Mouse (Mus musculus): ENCODE measurements around the gene Nol12. TPM values are rescaled to one million over a fixed set of nuclear protein-coding genes. Genes with fewer than 3 reads are reported as not detected.

The Nol12 gene
- polyA plus RNA-seq, 1 experiment from 2014 or later, result 60.5 TPM

DNA sequence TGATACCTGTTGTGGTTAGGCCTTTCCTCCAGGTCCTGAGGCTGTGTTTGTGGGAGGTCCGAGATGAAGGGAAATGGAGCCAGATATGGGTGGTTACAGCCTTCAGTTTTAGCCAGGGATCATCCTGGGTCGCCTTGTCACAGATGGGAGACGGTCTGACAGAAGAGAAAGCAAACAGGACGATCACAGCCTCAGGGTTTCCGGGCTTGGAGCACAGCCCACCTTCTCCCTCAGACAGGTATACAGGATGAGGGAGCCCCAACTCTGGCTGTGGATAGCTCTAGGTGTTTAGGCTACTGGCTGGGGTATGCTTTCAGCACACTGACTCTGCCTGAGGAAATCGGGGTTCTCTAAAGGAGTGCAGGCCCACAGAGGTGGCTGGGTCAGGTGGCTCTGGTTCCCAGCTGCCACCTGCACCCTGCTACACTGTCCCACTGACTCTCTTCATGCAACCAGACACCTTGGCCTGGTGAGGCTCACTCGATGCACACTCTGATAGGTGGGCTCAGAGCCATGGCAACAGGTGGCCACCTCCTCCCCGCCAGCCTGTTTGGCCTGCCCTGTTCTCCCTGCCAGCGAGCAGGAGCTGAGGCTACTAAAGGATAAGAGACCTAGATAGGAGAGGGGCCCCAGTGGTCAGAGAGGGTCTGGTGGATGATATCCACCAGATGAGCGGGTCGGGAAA lies 51.9 kb downstream of the Nol12 start:
- Histone ChIP-seq H3K27ac (no peak overlapping the region), H3K4me1 (peaks cover 46% of the 10 kb centered on the region), H3K4me2 (replicated peaks) (no peak overlapping the region), H3K27me3 (no peaks in the 10 kb centered on the region), H3K36me3 (peaks cover 39% of the 10 kb centered on the region), H3K4me3 (no peak overlapping the region), H3K9ac (no peak overlapping the region), H3K9me3 (no peaks in the 10 kb centered on the region)
- WGBS, result 61% methylated on average over 11 of the region's 11 CpGs
- ATAC-seq (ENCODE audit: insufficient number of reproducible peaks, insufficient read depth, low FRiP score, low TSS enrichment), result no peak; the same call in 1 of the 2 replicates

- H3K9me3 ChIP-seq, result no peaks in the 10 kb centered on the region
- no peak for ATAC-seq (ENCODE audit: insufficient number of reproducible peaks, insufficient read depth, low FRiP score, low TSS enrichment)
- H3K27ac ChIP-seq, result no peak overlapping the region
- H3K9ac ChIP-seq, result no peak overlapping the region
- no peaks in the 10 kb centered on the region for H3K27me3 ChIP-seq
- 83% methylated on average over 14 of the region's 14 CpGs for WGBS
- H3K36me3 ChIP-seq, result peaks cover 57% of the 10 kb centered on the region
- no peak overlapping the region for H3K4me2 ChIP-seq (replicated peaks)
- peaks cover 43% of the 10 kb centered on the region for H3K4me1 ChIP-seq
- H3K4me3 ChIP-seq, result no peak overlapping the region
Measured at GRCm38 (mm10) chr15:78988499-78988971, 53.8 kb downstream of the Nol12 start.

- H3K4me1 ChIP-seq, result peaks cover 34% of the 10 kb centered on the region
- H3K27ac ChIP-seq, result no peak overlapping the region
- no peak overlapping the region for H3K4me2 ChIP-seq (replicated peaks)
- no peaks in the 10 kb centered on the region for H3K27me3 ChIP-seq
- ATAC-seq (ENCODE audit: insufficient number of reproducible peaks, insufficient read depth, low FRiP score, low TSS enrichment), result no peak
- WGBS, result 82% methylated on average over 14 of the region's 14 CpGs
- no peaks in the 10 kb centered on the region for H3K9me3 ChIP-seq
- H3K36me3 ChIP-seq, result peaks cover 66% of the 10 kb centered on the region
- no peak overlapping the region for H3K4me3 ChIP-seq
- H3K9ac ChIP-seq, result no peak overlapping the region
Measured at GRCm38 (mm10) chr15:78989152-78990092, 54.7 kb downstream of the Nol12 start.

GRCm38 (mm10) chr15:78990093-78990463 lies 55.3 kb downstream of the Nol12 start:
- no peak overlapping the region for H3K27ac ChIP-seq
- H3K4me1 ChIP-seq, result peaks cover 29% of the 10 kb centered on the region; the same call in 1 of the 2 replicates
- no peak for ATAC-seq (ENCODE audit: insufficient number of reproducible peaks, insufficient read depth, low FRiP score, low TSS enrichment)
- no peak overlapping the region for H3K9ac ChIP-seq
- no peak overlapping the region for H3K4me2 ChIP-seq (replicated peaks)
- 96% methylated on average over 9 of the region's 9 CpGs for WGBS
- no peaks in the 10 kb centered on the region for H3K9me3 ChIP-seq
- H3K27me3 ChIP-seq, result no peaks in the 10 kb centered on the region
- peaks cover 71% of the 10 kb centered on the region for H3K36me3 ChIP-seq
- no peak overlapping the region for H3K4me3 ChIP-seq

GRCm38 (mm10) chr15:78990970-78991525 lies 56.3 kb downstream of the Nol12 start:
- 95% methylated on average over 25 of the region's 25 CpGs for WGBS
- Histone ChIP-seq H3K36me3 (peaks cover 81% of the 10 kb centered on the region), H3K27me3 (no peaks in the 10 kb centered on the region), H3K4me3 (no peak overlapping the region), H3K4me1 (peaks cover 20% of the 10 kb centered on the region; the same call in 1 of the 2 replicates), H3K4me2 (replicated peaks) (no peak overlapping the region), H3K27ac (no peak overlapping the region), H3K9me3 (no peaks in the 10 kb centered on the region), H3K9ac (no peak overlapping the region)
- no peak for ATAC-seq (ENCODE audit: insufficient number of reproducible peaks, insufficient read depth, low FRiP score, low TSS enrichment)

GRCm38 (mm10) chr15:78992235-78992634 lies 57.5 kb downstream of the Nol12 start:
- H3K9me3 ChIP-seq, result no peaks in the 10 kb centered on the region
- ATAC-seq (ENCODE audit: insufficient number of reproducible peaks, insufficient read depth, low FRiP score, low TSS enrichment), result no peak
- no peak overlapping the region for H3K27ac ChIP-seq
- no peak overlapping the region for H3K4me2 ChIP-seq (replicated peaks)
- no peak overlapping the region for H3K4me3 ChIP-seq
- no peaks in the 10 kb centered on the region for H3K27me3 ChIP-seq
- peaks cover 93% of the 10 kb centered on the region for H3K36me3 ChIP-seq
- no peak overlapping the region for H3K9ac ChIP-seq
- peaks cover 9% of the 10 kb centered on the region; the same call in 1 of the 2 replicates for H3K4me1 ChIP-seq
- 93% methylated on average over 7 of the region's 7 CpGs for WGBS

DNA sequence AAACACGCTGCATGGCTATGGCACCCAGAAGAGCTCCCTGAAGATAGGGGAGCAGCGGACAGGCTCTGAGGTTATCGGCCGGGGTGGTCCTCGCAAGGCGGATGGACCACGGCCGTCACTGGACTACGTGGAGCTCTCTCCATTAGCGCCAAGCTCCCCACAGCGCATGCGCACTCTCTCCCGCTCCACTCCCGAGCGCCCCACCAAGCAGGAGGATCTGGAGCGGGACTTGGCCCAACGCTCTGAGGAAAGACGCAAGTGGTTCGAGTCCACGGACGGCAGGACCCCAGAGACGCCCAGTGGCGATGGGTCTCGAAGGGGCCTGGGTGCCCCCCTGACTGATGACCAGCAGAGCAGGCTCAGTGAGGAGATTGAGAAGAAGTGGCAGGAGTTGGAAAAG lies 58.2 kb downstream of the Nol12 start:
- 94% methylated on average over 24 of the region's 24 CpGs for WGBS
- H3K36me3 ChIP-seq, result peaks cover 94% of the 10 kb centered on the region
- H3K4me3 ChIP-seq, result no peak overlapping the region

More for the DNA sequence above, 58.2 kb downstream of the Nol12 start:
- H3K9ac ChIP-seq, result no peak overlapping the region
- no peak overlapping the region for H3K27ac ChIP-seq
- no peak for ATAC-seq (ENCODE audit: insufficient number of reproducible peaks, insufficient read depth, low FRiP score, low TSS enrichment)
- peaks cover 12% of the 10 kb centered on the region; the same call in 1 of the 2 replicates for H3K4me1 ChIP-seq
- no peaks in the 10 kb centered on the region for H3K9me3 ChIP-seq
- H3K27me3 ChIP-seq, result no peaks in the 10 kb centered on the region
- no peak overlapping the region for H3K4me2 ChIP-seq (replicated peaks)

Small RNAs within 50 kb of the gene (microRNA-seq; reads per million reads assigned to microRNA genes)
- not detected for gene Mir6955

Other genes starting within 250 kb of the Nol12 start
- gene Elfn2, start 216.2 kb upstream of the Nol12 start, polyA plus RNA-seq (2016; fragmentation: Nextera tagmentation; extraction: Ambion mirVana), result 0.06 and 0.19 TPM in 2 replicates
- 29.1 and 29.3 TPM in 2 replicates for gene Mfng, start 161.5 kb upstream of the Nol12 start, polyA plus RNA-seq (2016; fragmentation: Nextera tagmentation; extraction: Ambion mirVana)
- gene Card10, start 131.9 kb upstream of the Nol12 start, polyA plus RNA-seq (2016; fragmentation: Nextera tagmentation; extraction: Ambion mirVana), result 3.6 TPM in 2 replicates
- 25.6 and 25.7 TPM in 2 replicates for gene Cdc42ep1, start 92.3 kb upstream of the Nol12 start, polyA plus RNA-seq (2016; fragmentation: Nextera tagmentation; extraction: Ambion mirVana)
- not detected in 2 replicates for gene Lgals2, start 79.4 kb upstream of the Nol12 start, polyA plus RNA-seq (2016; fragmentation: Nextera tagmentation; extraction: Ambion mirVana)
- gene Gga1, start 57.7 kb upstream of the Nol12 start, polyA plus RNA-seq (2016; fragmentation: Nextera tagmentation; extraction: Ambion mirVana), result 50.0 and 51.1 TPM in 2 replicates
- gene Gm49510, start 35.3 kb upstream of the Nol12 start, polyA plus RNA-seq (2016; fragmentation: Nextera tagmentation; extraction: Ambion mirVana), result 0.29 and 1.4 TPM in 2 replicates
- 39.4 and 42.2 TPM in 2 replicates for gene Sh3bp1, start 35.2 kb upstream of the Nol12 start, polyA plus RNA-seq (2016; fragmentation: Nextera tagmentation; extraction: Ambion mirVana)
- 37.3 and 37.6 TPM in 2 replicates for gene Pdxp, start 21.0 kb upstream of the Nol12 start, polyA plus RNA-seq (2016; fragmentation: Nextera tagmentation; extraction: Ambion mirVana)
- 1,294 and 1,324 TPM in 2 replicates for gene Lgals1, start 8.2 kb upstream of the Nol12 start, polyA plus RNA-seq (2016; fragmentation: Nextera tagmentation; extraction: Ambion mirVana)
- gene Triobp, start 12.8 kb downstream of the Nol12 start, polyA plus RNA-seq (2016; fragmentation: Nextera tagmentation; extraction: Ambion mirVana), result 41.5 and 48.1 TPM in 2 replicates
- 513 and 519 TPM in 2 replicates for gene H1f0, start 93.5 kb downstream of the Nol12 start, polyA plus RNA-seq (2016; fragmentation: Nextera tagmentation; extraction: Ambion mirVana)
- gene Galr3, start 107.0 kb downstream of the Nol12 start, polyA plus RNA-seq (2016; fragmentation: Nextera tagmentation; extraction: Ambion mirVana), result not detected in 2 replicates
- 55.9 and 65.5 TPM in 2 replicates for gene Ankrd54, start 128.0 kb downstream of the Nol12 start, polyA plus RNA-seq (2016; fragmentation: Nextera tagmentation; extraction: Ambion mirVana)
- 229 and 235 TPM in 2 replicates for gene Eif3l, start 140.2 kb downstream of the Nol12 start, polyA plus RNA-seq (2016; fragmentation: Nextera tagmentation; extraction: Ambion mirVana)
- gene Micall1, start 174.0 kb downstream of the Nol12 start, polyA plus RNA-seq (2016; fragmentation: Nextera tagmentation; extraction: Ambion mirVana), result 12.0 and 12.6 TPM in 2 replicates
- gene Polr2f, start 206.1 kb downstream of the Nol12 start, polyA plus RNA-seq (2016; fragmentation: Nextera tagmentation; extraction: Ambion mirVana), result 359 and 385 TPM in 2 replicates
- gene 1700088E04Rik, start 206.3 kb downstream of the Nol12 start, polyA plus RNA-seq (2016; fragmentation: Nextera tagmentation; extraction: Ambion mirVana), result 7.3 and 7.4 TPM in 2 replicates
- gene Sox10, start 230.3 kb downstream of the Nol12 start, polyA plus RNA-seq (2016; fragmentation: Nextera tagmentation; extraction: Ambion mirVana), result 21.1 and 21.7 TPM in 2 replicates